Mouse (Mus musculus) adrenal gland, postnatal 0 days (tissue): ENCODE data around the gene Olfr726. TPM values are rescaled to one million over a fixed set of nuclear protein-coding genes. Genes with fewer than 3 reads are reported as not detected.

Experiments
- polyA plus RNA-seq: library from polyadenylated mRNA; unstranded; fragments of >200 nt; fragmentation: Nextera tagmentation; extraction: Ambion mirVana; gene quantifications from 2 replicates; pipeline ENCODE4 v1.2.1, GENCODE M21; 2015

The Olfr726 gene
- polyA plus RNA-seq, result not detected in 2 replicates

GRCm38 (mm10) chr14:50090853-50091252 lies at the start of gene Olfr726:
Olfr726 (minus strand) TSS chr14:50090953.

GRCm38 (mm10) chr14:50122886-50123285 lies 32.1 kb upstream of the Olfr726 start, which contains the start of gene Olfr727:
Olfr727 (plus strand) TSS chr14:50123186.

GRCm38 (mm10) chr14:50040275-50040674 lies 50.5 kb downstream of the Olfr726 start, which contains the start of gene Olfr725:
Olfr725 (minus strand) TSS chr14:50040375.

Other genes with a start within 250 kb of the Olfr726 start
- gene Olfr722, start 189.0 kb downstream of the Olfr726 start, polyA plus RNA-seq, result not detected in 2 replicates
- not detected in 2 replicates for gene Olfr723, start 159.2 kb downstream of the Olfr726 start, polyA plus RNA-seq
- not detected in 2 replicates for gene Olfr724, start 127.7 kb downstream of the Olfr726 start, polyA plus RNA-seq
- not detected in 2 replicates for gene Olfr725, start 50.6 kb downstream of the Olfr726 start, polyA plus RNA-seq
- not detected in 2 replicates for gene Olfr727, start 32.2 kb upstream of the Olfr726 start, polyA plus RNA-seq
- gene Olfr728, start 51.7 kb upstream of the Olfr726 start, polyA plus RNA-seq, result not detected in 2 replicates
- not detected in 2 replicates for gene Olfr729, start 62.0 kb upstream of the Olfr726 start, polyA plus RNA-seq
- not detected in 2 replicates for gene Olfr730, start 97.2 kb upstream of the Olfr726 start, polyA plus RNA-seq
- not detected in 2 replicates for gene Olfr731, start 150.9 kb upstream of the Olfr726 start, polyA plus RNA-seq
- gene Olfr732, start 193.3 kb upstream of the Olfr726 start, polyA plus RNA-seq, result not detected in 2 replicates
- not detected in 2 replicates for gene Olfr733, start 210.6 kb upstream of the Olfr726 start, polyA plus RNA-seq
- gene Olfr734, start 235.8 kb upstream of the Olfr726 start, polyA plus RNA-seq, result not detected in 2 replicates